Mouse (Mus musculus): ENCODE results near the gene Ppp6r3. TPM values are rescaled to one million over a fixed set of nuclear protein-coding genes. Genes with fewer than 3 reads are reported as not detected.
"Not testable (repeated sequence)": the region's sequence is repeated elsewhere in the genome, so short reads cannot be mapped to it uniquely, and the experiment has no call there.

Gene Ppp6r3
- total RNA-seq, 2 experiments from 2014 or later, result 79.2 to 80.9 TPM

GRCm38 (mm10) chr19:3534945-3535344 lies 40.6 kb downstream of the Ppp6r3 start:
- intact Hi-C loops (cut with DNase I), result loop anchor here (5.0 kb wide), 1 partner anchor 37 kb away; no protein-coding TSS in a partner anchor
- DNase-seq (ENCODE audit: low spot score in 2 of 2), result no peak

GRCm38 (mm10) chr19:3533266-3533966 lies 42.1 kb downstream of the Ppp6r3 start:
- intact Hi-C loops (cut with DNase I), result loop anchor here (5.0 kb wide), 1 partner anchor 39 kb away; no protein-coding TSS in a partner anchor
- not testable (repeated sequence) for DNase-seq (ENCODE audit: low spot score in 2 of 2)

GRCm38 (mm10) chr19:3532717-3533260 lies 42.8 kb downstream of the Ppp6r3 start:
- no peak for DNase-seq (ENCODE audit: low spot score in 2 of 2)
- intact Hi-C loops (cut with DNase I), result loop anchor here (5.0 kb wide), 1 partner anchor 40 kb away; no protein-coding TSS in a partner anchor

GRCm38 (mm10) chr19:3529781-3530180 lies 45.8 kb downstream of the Ppp6r3 start:
- intact Hi-C loops (cut with DNase I), result loop anchor here (5.0 kb wide), 2 partner anchors 33 to 43 kb away; no protein-coding TSS in a partner anchor
- DNase-seq (ENCODE audit: low spot score in 2 of 2), result peak in 1 of 2 experiments; percentile 50

GRCm38 (mm10) chr19:3528646-3529045 lies 46.9 kb downstream of the Ppp6r3 start:
- intact Hi-C loops (cut with DNase I), result loop anchor here (5.0 kb wide), 1 partner anchor 34 kb away; no protein-coding TSS in a partner anchor

GRCm38 (mm10) chr19:3527531-3527930 lies 48.0 kb downstream of the Ppp6r3 start:
- intact Hi-C loops (cut with DNase I), result loop anchor here (1.0 to 5.0 kb wide), 2 partner anchors 35 to 48 kb away; no protein-coding TSS in a partner anchor
- DNase-seq (ENCODE audit: low spot score in 2 of 2), result peak; percentile 18 to 85

More at GRCm38 (mm10) chr19:3528646-3529045, 46.9 kb downstream of the Ppp6r3 start:
- DNase-seq (ENCODE audit: low spot score in 2 of 2), result no peak

GRCm38 (mm10) chr19:3519471-3520169 lies 55.9 kb downstream of the Ppp6r3 start:
- intact Hi-C loops (cut with DNase I), result no loop called here
- DNase-seq (ENCODE audit: low spot score in 2 of 2), result no peak

- intact Hi-C loops (cut with DNase I), result no loop called here
Observed at GRCm38 (mm10) chr19:3497216-3497615, 78.3 kb downstream of the Ppp6r3 start.

GRCm38 (mm10) chr19:3489826-3490225 lies 85.7 kb downstream of the Ppp6r3 start:
- intact Hi-C loops (cut with DNase I), result no loop called here
- peak in 1 of 2 experiments; percentile 60 for DNase-seq (ENCODE audit: low spot score in 2 of 2)

More at GRCm38 (mm10) chr19:3497216-3497615, 78.3 kb downstream of the Ppp6r3 start:
- DNase-seq (ENCODE audit: low spot score in 2 of 2), result no peak

GRCm38 (mm10) chr19:3482831-3483230 lies 92.7 kb downstream of the Ppp6r3 start:
- intact Hi-C loops (cut with DNase I), result loop anchor here (5.0 kb wide), 1 partner anchor 94 kb away; the partner anchor contains the start of gene Ppp6r3
- peak; percentile 36 to 83 for DNase-seq (ENCODE audit: low spot score in 2 of 2)

- intact Hi-C loops (cut with DNase I), result loop anchor here (5.0 kb wide), 1 partner anchor 97 kb away; the partner anchor contains the start of gene Ppp6r3
- peak; percentile 44 to 88 for DNase-seq (ENCODE audit: low spot score in 2 of 2)
Observed at GRCm38 (mm10) chr19:3480101-3480500, 95.4 kb downstream of the Ppp6r3 start.

GRCm38 (mm10) chr19:3476996-3477395 lies 98.6 kb downstream of the Ppp6r3 start:
- peak; percentile 47 to 87 for DNase-seq (ENCODE audit: low spot score in 2 of 2)
- intact Hi-C loops (cut with DNase I), result no loop called here

GRCm38 (mm10) chr19:3471218-3471617 lies 104.3 kb downstream of the Ppp6r3 start:
- intact Hi-C loops (cut with DNase I), result no loop called here
- no peak for DNase-seq (ENCODE audit: low spot score in 2 of 2)

GRCm38 (mm10) chr19:3467574-3467973 lies 108.0 kb downstream of the Ppp6r3 start:
- DNase-seq (ENCODE audit: low spot score in 2 of 2), result no peak
- intact Hi-C loops (cut with DNase I), result no loop called here

GRCm38 (mm10) chr19:3459986-3460385 lies 115.6 kb downstream of the Ppp6r3 start:
- no peak for DNase-seq (ENCODE audit: low spot score in 2 of 2)
- intact Hi-C loops (cut with DNase I), result no loop called here

GRCm38 (mm10) chr19:3458331-3459099 lies 117.0 kb downstream of the Ppp6r3 start:
- no peak for DNase-seq (ENCODE audit: low spot score in 2 of 2)
- intact Hi-C loops (cut with DNase I), result no loop called here

- no peak for DNase-seq (ENCODE audit: low spot score in 2 of 2)
- intact Hi-C loops (cut with DNase I), result no loop called here
Observed at GRCm38 (mm10) chr19:3457700-3458099, 117.8 kb downstream of the Ppp6r3 start.

GRCm38 (mm10) chr19:3451649-3452048 lies 123.9 kb downstream of the Ppp6r3 start:
- peak in 1 of 2 experiments; percentile 14 for DNase-seq (ENCODE audit: low spot score in 2 of 2)
- intact Hi-C loops (cut with DNase I), result loop anchor here (1.0 kb wide), 1 partner anchor 159 kb away; no protein-coding TSS in a partner anchor

- intact Hi-C loops (cut with DNase I), result loop anchor here (1.0 kb wide), 1 partner anchor 159 kb away; no protein-coding TSS in a partner anchor
- DNase-seq (ENCODE audit: low spot score in 2 of 2), result peak; percentile 81 to 86
Observed at GRCm38 (mm10) chr19:3451170-3451569, 124.4 kb downstream of the Ppp6r3 start.
